Mouse (Mus musculus) skeletal muscle tissue, postnatal 0 days (tissue): ENCODE measurements around the gene Zdhhc15. TPM values are rescaled to one million over a fixed set of nuclear protein-coding genes. Genes with fewer than 3 reads are reported as not detected.

Experiments used
- polyA plus RNA-seq: library from polyadenylated mRNA; unstranded; fragments of >200 nt; fragmentation: Nextera tagmentation; extraction: Ambion mirVana; gene quantifications from 2 replicates; pipeline ENCODE4 v1.2.1, GENCODE M21; 2015

The Zdhhc15 gene
- polyA plus RNA-seq: 2.7 and 2.9 TPM in 2 replicates

DNA sequence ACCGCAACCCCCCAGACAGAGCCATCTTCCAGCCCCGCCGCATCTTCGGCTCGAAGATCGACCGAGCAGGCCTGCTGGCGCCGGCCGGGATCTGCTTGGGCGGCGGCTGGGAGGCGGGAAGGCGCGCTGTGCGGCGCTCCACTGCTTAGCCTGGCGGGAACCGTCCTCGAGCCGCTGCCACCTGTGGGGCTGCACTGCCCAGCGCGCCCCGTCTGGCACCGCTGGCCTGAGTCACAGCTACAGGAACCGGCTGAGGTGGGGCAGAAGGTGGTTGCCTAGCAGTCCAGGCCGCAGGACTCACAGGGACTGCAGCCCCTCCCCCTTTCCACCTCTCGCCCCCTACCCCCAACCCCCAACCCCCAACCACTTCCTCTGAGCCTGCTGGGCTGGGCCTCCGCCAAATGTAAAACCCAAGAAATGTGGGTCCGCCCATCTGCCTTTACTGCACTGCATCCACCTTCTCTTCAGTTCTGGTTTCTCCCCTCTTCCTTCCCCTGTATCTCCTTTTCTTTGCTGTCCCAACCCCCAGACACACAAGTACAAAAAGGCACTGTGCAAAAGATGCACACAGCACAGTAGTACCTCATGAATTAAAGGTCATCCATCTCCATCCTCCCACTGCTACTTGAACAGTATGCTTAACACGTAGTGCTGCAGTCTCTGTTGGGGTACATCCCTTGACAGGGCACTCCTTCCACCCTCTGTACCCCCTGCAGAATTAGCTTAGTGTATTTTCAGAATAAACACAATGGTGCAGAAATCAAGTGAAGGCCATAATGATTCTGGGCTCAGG, at the start of gene Zdhhc15:
Zdhhc15 (minus strand) TSS at position 308 of the 793 bp plus-strand sequence.

Other genes with a start within 250 kb of the Zdhhc15 start
- 0.80 and 1.1 TPM in 2 replicates for gene Uprt, start 188.2 kb downstream of the Zdhhc15 start, polyA plus RNA-seq
- gene Magee2, start 186.2 kb upstream of the Zdhhc15 start, polyA plus RNA-seq: 1.1 TPM in 2 replicates